Mouse (Mus musculus) thymus, adult 2 months (tissue): ENCODE data around the gene Vegfb. TPM values are rescaled to one million over a fixed set of nuclear protein-coding genes. Genes with fewer than 3 reads are reported as not detected.

Experiments
- DNase-seq: peaks from one replicate; pipeline ENCODE4 v3.0.0; 2021
- H3K27ac ChIP-seq: fragments of 200-500 bp; 2 replicates; pipeline ENCODE4 v1.5.1; 2012; ENCODE audit warnings: low read length, control low read depth; ENCODE audit not compliant: control insufficient read depth, insufficient read depth
- H3K27me3 ChIP-seq: fragments of 200-500 bp; 2 replicates; pipeline ENCODE4 v1.6.1; 2012; ENCODE audit warnings: mild to moderate bottlenecking, low read length, moderate library complexity, mixed read lengths; ENCODE audit not compliant: control insufficient read depth, insufficient read depth
- H3K36me3 ChIP-seq: fragments of 200-500 bp; 2 replicates; pipeline ENCODE4 v1.6.1; 2012; ENCODE audit warnings: mild to moderate bottlenecking, low read length, moderate library complexity; ENCODE audit not compliant: control insufficient read depth, insufficient read depth
- H3K4me1 ChIP-seq: fragments of 200-500 bp; replicated peaks from 2 replicates; pipeline ENCODE4 v1.6.1; 2012; ENCODE audit warnings: low read length; ENCODE audit not compliant: control insufficient read depth, insufficient read depth
- H3K4me3 ChIP-seq: fragments of 200-500 bp; 2 replicates; pipeline ENCODE4 v1.5.1; 2012; ENCODE audit warnings: mild to moderate bottlenecking, low read length, control low read depth, moderate library complexity; ENCODE audit not compliant: control insufficient read depth, insufficient read depth
- CTCF ChIP-seq: fragments of 200-500 bp; IDR thresholded peaks from 2 replicates; pipeline ENCODE4 v1.5.1; 2012; ENCODE audit warnings: mild to moderate bottlenecking, control low read depth, low read length, moderate library complexity, borderline replicate concordance; ENCODE audit not compliant: control insufficient read depth, poor library complexity, insufficient read depth; ENCODE audit errors: extremely low read depth
- POLR2A ChIP-seq: fragments of 200-500 bp; IDR thresholded peaks from 2 replicates; pipeline ENCODE4 v1.6.1; 2012; ENCODE audit warnings: mild to moderate bottlenecking, low read length, control low read depth, moderate library complexity; ENCODE audit not compliant: control insufficient read depth, poor library complexity, insufficient read depth; ENCODE audit errors: extremely low read depth
- WGBS: fragments of 180-500 bp; shearing (Covaris S2); methylation state at CpG from one replicate; pipeline ENCODE4 v1.1.7; 2018; 5-methylcytosine and 5-hydroxymethylcytosine counted together
- polyA plus RNA-seq: library from polyadenylated mRNA; depleted of rRNA; stranded (reverse); fragments of >200 nt; gene quantifications from 2 replicates; pipeline ENCODE4 v1.2.3, GENCODE M21; 2012; rRNA removed

The Vegfb gene
- polyA plus RNA-seq = 38.4 and 38.8 TPM in 2 replicates

DNA sequence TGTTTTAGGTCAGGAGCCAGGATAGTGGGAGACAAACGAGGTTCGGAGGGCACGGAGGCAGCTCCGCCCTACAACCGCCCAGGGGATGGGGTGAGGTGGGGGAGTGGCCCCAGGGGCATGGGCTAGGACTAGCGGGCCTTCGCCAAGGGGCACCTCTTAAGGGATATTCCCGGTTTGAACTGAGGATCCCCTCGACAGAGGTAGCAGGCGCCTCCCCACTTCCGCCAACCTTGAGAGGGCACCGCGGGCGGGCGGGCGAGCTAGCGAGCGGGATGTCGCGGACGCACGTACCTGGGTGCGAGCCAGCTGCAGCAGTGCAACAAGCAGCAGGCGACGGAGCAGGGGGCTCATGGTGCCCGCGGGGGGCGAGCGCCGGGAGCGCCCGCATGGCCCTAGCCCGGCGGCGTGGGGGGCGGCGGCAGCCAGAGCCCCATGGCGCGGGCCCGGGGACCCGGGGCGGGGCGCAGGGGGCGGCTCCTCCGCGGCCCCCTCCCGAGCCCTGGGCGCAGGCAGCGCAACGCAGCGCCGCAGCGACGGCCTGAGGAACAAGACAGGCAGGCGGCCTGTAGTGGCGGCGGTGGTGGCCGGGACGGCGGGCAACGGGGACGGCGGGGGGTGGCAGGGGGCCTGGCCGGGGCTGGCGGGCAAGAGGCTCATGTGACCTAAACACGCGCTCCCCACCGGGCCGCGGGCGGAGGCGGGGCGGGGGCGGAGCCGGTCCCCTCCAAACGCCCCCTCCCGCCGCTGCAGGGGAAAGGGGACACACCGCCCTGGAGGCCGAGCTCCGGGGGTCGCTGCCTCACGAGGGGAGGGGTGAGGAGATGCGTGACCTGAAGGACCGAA lies at the start of gene Vegfb:
Gene Vegfb, minus strand, starts transcription at position 591 of the 843 bp plus-strand sequence.
- Histone ChIP-seq H3K27me3 (no peaks in the 10 kb centered on the region), H3K4me1 (peaks cover 22% of the 10 kb centered on the region), H3K36me3 (no peaks in the 10 kb centered on the region), H3K27ac (no peak within 1 kb of the TSS), H3K4me3 (peak within 1 kb of the TSS; percentile 59)
- TF ChIP-seq POLR2A = peak; percentile 50; the same call in 1 of the 2 replicates
- TF ChIP-seq CTCF = no peak
- WGBS = 1% methylated on average over 82 of the region's 85 CpGs
- DNase-seq = peak; percentile 77

DNA sequence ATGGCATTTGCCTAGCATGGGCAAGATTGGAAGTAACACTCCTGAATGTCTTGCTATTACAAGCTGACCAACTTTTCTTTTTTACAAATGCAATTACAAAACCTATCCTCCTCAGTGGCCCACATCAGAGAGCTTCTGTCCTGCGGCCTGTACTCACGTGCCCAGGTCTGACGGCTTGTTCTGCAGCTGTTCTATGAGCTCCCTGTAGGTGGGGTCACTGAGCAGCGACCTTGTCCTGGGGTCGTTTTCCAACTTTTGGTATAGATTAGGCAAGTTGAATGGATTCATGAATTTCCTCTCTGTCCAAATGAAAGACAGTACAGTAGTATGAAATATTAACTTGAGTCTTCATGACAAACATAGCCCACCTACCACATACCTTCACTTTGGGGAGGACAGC lies 46.6 kb upstream of the Vegfb start:
- H3K36me3 ChIP-seq = peaks cover 61% of the 10 kb centered on the region
- DNase-seq = no peak
- H3K4me1 ChIP-seq = peaks cover 4% of the 10 kb centered on the region; the same call in 1 of the 2 replicates
- H3K27ac ChIP-seq = no peak overlapping the region
- WGBS = 95% methylated on average over 5 of the region's 5 CpGs
- H3K4me3 ChIP-seq = no peak overlapping the region
- TF ChIP-seq POLR2A (no peak), CTCF (no peak)
- H3K27me3 ChIP-seq = no peaks in the 10 kb centered on the region

DNA sequence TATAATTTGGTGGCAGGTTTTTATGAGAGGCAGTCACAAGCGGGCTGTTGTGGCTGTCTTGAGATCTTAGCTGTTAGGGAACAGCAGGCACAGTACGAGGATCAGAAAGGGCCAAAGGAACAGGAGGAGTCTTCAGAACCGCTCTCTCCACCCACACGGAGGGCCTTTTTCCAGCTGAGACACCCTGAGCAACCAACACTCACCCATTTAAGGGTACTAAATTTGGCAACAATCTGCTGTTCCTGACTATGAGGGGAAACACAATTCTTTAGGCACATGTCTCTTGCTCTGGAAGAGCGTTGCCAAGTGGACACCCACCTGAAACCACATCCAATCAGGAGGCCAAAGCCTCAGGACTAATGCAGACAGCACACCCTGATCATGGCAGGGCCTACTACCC lies 42.1 kb upstream of the Vegfb start:
- Histone ChIP-seq H3K27me3 (no peaks in the 10 kb centered on the region), H3K27ac (no peak overlapping the region), H3K36me3 (peaks cover 97% of the 10 kb centered on the region), H3K4me3 (no peak overlapping the region), H3K4me1 (no peaks in the 10 kb centered on the region)
- no peak for TF ChIP-seq POLR2A
- TF ChIP-seq CTCF = no peak
- DNase-seq = no peak
- WGBS = 97% methylated on average over 5 of the region's 5 CpGs

DNA sequence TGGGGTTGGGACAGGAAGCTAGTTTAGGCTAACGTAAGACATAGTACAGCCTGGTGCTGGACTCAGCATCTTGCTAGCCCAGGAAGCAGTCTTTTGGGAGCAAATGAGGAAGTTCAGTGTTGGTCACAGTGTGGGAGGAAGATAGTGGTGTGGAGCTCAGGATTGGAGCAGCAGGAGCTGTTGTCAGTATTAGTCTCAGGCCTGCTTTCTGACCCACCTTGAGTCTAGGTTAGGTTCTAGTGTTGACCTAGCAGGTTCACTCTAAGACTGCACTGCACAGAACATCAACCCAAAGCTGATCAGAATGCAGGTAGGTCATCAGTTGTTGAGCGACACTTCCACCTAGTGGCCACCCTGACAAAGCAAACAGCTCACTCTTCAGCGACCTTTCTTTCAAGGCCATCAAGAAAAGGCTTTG lies 32.8 kb upstream of the Vegfb start:
- Histone ChIP-seq H3K36me3 (peaks cover 41% of the 10 kb centered on the region), H3K27ac (peak overlapping the region; percentile 88), H3K4me3 (no peak overlapping the region), H3K27me3 (no peaks in the 10 kb centered on the region), H3K4me1 (peaks cover 19% of the 10 kb centered on the region)
- 15% methylated on average over 3 of the region's 3 CpGs for WGBS
- TF ChIP-seq CTCF (no peak), POLR2A (no peak)
- DNase-seq = peak; percentile 78

DNA sequence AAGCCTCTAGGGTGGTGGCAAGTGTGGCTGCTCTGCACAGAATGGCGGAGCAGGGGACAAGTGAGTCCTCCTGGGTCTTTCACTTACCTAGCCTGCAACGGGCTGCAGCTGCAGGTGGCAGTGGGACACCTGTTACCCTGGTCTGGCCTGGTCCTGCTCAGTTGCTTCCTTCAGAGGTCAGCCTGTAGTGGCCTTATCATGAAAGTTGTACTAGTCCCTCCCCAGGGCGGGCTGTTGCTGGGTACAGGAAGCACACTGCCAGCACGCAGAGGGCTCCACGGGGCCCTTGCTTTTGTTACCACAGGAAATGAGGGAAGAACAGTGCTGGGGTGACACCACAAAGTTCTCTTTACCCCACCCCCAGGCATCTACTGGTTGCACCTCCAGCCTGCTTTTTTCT lies 31.7 kb upstream of the Vegfb start, which contains the start of gene Fermt3:
Gene Fermt3, minus strand, starts transcription at position 279 of the 400 bp plus-strand sequence.
- Histone ChIP-seq H3K4me3 (peak within 1 kb of the TSS; percentile 90), H3K4me1 (peaks cover 19% of the 10 kb centered on the region), H3K27me3 (no peaks in the 10 kb centered on the region), H3K36me3 (peaks cover 38% of the 10 kb centered on the region), H3K27ac (peak within 1 kb of the TSS; percentile 93)
- peak; percentile 86 for DNase-seq
- TF ChIP-seq POLR2A (peak; percentile 68; the same call in 1 of the 2 replicates), CTCF (no peak)
- 3% methylated on average over 5 of the region's 5 CpGs for whole genome bisulfite sequencing

DNA sequence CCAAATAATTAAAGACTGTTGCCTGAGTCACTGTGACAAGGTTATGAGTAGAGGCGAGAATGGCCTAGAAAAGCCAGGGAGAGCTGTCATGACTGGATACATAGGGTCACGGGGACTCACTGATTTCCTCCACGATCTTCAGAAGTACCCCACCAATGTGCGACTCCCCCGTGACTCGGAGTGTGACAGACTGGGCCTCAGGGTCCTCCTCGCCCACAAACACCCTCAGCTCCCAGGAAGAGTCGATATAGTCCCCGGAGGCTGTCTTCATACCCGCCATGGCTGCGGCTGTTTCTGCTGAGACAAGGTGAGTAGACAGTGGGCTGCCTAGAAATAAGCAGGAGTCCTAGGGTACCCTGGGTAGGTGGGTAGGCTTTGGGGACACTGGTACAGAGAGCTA lies 31.1 kb upstream of the Vegfb start:
- Histone ChIP-seq H3K27ac (peak overlapping the region; percentile 93), H3K4me3 (peak overlapping the region; percentile 90), H3K36me3 (peaks cover 38% of the 10 kb centered on the region), H3K4me1 (peaks cover 19% of the 10 kb centered on the region), H3K27me3 (no peaks in the 10 kb centered on the region)
- DNase-seq = peak; percentile 25
- WGBS = 4% methylated on average over 11 of the region's 11 CpGs
- TF ChIP-seq POLR2A = no peak
- no peak for TF ChIP-seq CTCF
